Mouse (Mus musculus) C2C12 (cell line): ENCODE measurements at regions not wholly inside any gene's neighbourhood (a gene's known extent, or its start where the extent isn't known, plus 50 kb on each side); places are given as distances from the start of the nearest gene placed in this dataset.

Experiments used
- H3K27me3 ChIP-seq: one replicate; pipeline ENCODE4 v1.6.1; 2011; ENCODE audit not compliant: control insufficient read depth, insufficient read depth, insufficient read length
- H3K36me3 ChIP-seq: one replicate; pipeline ENCODE4 v1.6.1; 2011; ENCODE audit not compliant: control insufficient read depth, insufficient read depth
- H3K4me3 ChIP-seq: one replicate; pipeline ENCODE4 v1.5.1; 2011; ENCODE audit warnings: mild to moderate bottlenecking, control low read depth; ENCODE audit not compliant: poor library complexity, insufficient read depth, severe bottlenecking
- H3K79me2 ChIP-seq: one replicate; pipeline ENCODE4 v1.6.1; 2011; ENCODE audit not compliant: control insufficient read depth, insufficient read depth
- H3K79me3 ChIP-seq: one replicate; pipeline ENCODE4 v1.6.1; 2011; ENCODE audit warnings: low read depth, control low read depth
- H3ac ChIP-seq: one replicate; pipeline ENCODE3; 2011; ENCODE audit warnings: low read depth; ENCODE audit not compliant: control insufficient read depth, insufficient read length
- CEBPB ChIP-seq: IDR thresholded peaks from one replicate; pipeline ENCODE4 v1.6.1; 2011; ENCODE audit warnings: low read depth, mild to moderate bottlenecking, control low read depth, moderate library complexity
- CTCF ChIP-seq: IDR thresholded peaks from one replicate; pipeline ENCODE4 v1.5.1; 2011; ENCODE audit not compliant: control insufficient read depth, insufficient read depth, insufficient read length
- FOSL1 ChIP-seq: IDR thresholded peaks from one replicate; pipeline ENCODE4 v1.8.0; 2011; ENCODE audit warnings: mild to moderate bottlenecking, low read length; ENCODE audit not compliant: poor library complexity, insufficient read depth, severe bottlenecking
- MAX ChIP-seq: IDR thresholded peaks from one replicate; pipeline ENCODE4 v1.6.1; 2011; ENCODE audit warnings: mild to moderate bottlenecking, control low read depth
- MYOD1 ChIP-seq: IDR thresholded peaks from one replicate; pipeline ENCODE4 v1.6.1; 2011; ENCODE audit warnings: low read depth; ENCODE audit not compliant: control insufficient read depth, insufficient read length
- MYOG ChIP-seq: IDR thresholded peaks from one replicate; pipeline ENCODE4 v1.6.1; 2011; ENCODE audit not compliant: control insufficient read depth, insufficient read length; ENCODE audit errors: extremely low read depth
- USF1 ChIP-seq: IDR thresholded peaks from one replicate; pipeline ENCODE4 v1.6.1; 2011; ENCODE audit warnings: low read depth, mild to moderate bottlenecking, control low read depth, moderate library complexity

GRCm38 (mm10) chr13:106689618-106690017 is 247.1 kb downstream of the Ipo11 start:
- Histone ChIP-seq H3K79me2 (no peaks in the 10 kb centered on the region), H3K27me3 (no peaks in the 10 kb centered on the region), H3K36me3 (no peaks in the 10 kb centered on the region), H3K79me3 (no peaks in the 10 kb centered on the region), H3K4me3 (no peak overlapping the region), H3ac (no peak overlapping the region)
- TF ChIP-seq MYOG (no peak), CTCF (no peak), MYOD1 (no peak), FOSL1 (no peak), MAX (no peak), CEBPB (no peak), USF1 (no peak)

- TF ChIP-seq MAX (no peak), CTCF (no peak), MYOG (no peak), MYOD1 (no peak), USF1 (no peak), FOSL1 (no peak), CEBPB (no peak)
- no peaks in the 10 kb centered on the region for H3K36me3 ChIP-seq
- no peaks in the 10 kb centered on the region for H3K79me2 ChIP-seq
- H3K27me3 ChIP-seq, result no peaks in the 10 kb centered on the region
- H3K4me3 ChIP-seq, result no peak overlapping the region
- no peak overlapping the region for H3ac ChIP-seq
- no peaks in the 10 kb centered on the region for H3K79me3 ChIP-seq
These were observed 247.7 kb downstream of the Ipo11 start for GRCm38 (mm10) chr13:106689051-106689450.

- Histone ChIP-seq H3K36me3 (no peaks in the 10 kb centered on the region), H3K4me3 (no peak overlapping the region), H3K79me3 (no peaks in the 10 kb centered on the region), H3ac (no peak overlapping the region), H3K27me3 (no peaks in the 10 kb centered on the region), H3K79me2 (no peaks in the 10 kb centered on the region)
- TF ChIP-seq USF1 (no peak), MYOG (no peak)
These were observed 267.1 kb downstream of the Ipo11 start for GRCm38 (mm10) chr13:106669665-106670064.

GRCm38 (mm10) chr13:106662195-106662594 is 274.6 kb downstream of the Ipo11 start:
- H3K4me3 ChIP-seq, result no peak overlapping the region
- no peaks in the 10 kb centered on the region for H3K79me2 ChIP-seq
- no peaks in the 10 kb centered on the region for H3K36me3 ChIP-seq
- no peaks in the 10 kb centered on the region for H3K27me3 ChIP-seq
- no peaks in the 10 kb centered on the region for H3K79me3 ChIP-seq
- TF ChIP-seq CEBPB (no peak), FOSL1 (no peak), USF1 (no peak), CTCF (no peak), MYOG (no peak), MAX (no peak), MYOD1 (no peak)
- H3ac ChIP-seq, result no peak overlapping the region

GRCm38 (mm10) chr13:106649363-106649762 is 287.4 kb downstream of the Ipo11 start:
- H3K27me3 ChIP-seq, result no peaks in the 10 kb centered on the region
- no peaks in the 10 kb centered on the region for H3K79me2 ChIP-seq
- no peak for TF ChIP-seq MYOG
- no peak for TF ChIP-seq CTCF
- TF ChIP-seq MYOD1, result no peak
- TF ChIP-seq FOSL1, result no peak
- no peak for TF ChIP-seq MAX
- no peak for TF ChIP-seq USF1
- no peak for TF ChIP-seq CEBPB
- H3K4me3 ChIP-seq, result no peak overlapping the region
- H3K36me3 ChIP-seq, result no peaks in the 10 kb centered on the region
- no peak overlapping the region for H3ac ChIP-seq
- H3K79me3 ChIP-seq, result no peaks in the 10 kb centered on the region

- TF ChIP-seq FOSL1 (no peak), CTCF (no peak), CEBPB (no peak), MYOG (no peak), MYOD1 (no peak)
- H3K4me3 ChIP-seq, result no peak overlapping the region
- H3K79me3 ChIP-seq, result no peaks in the 10 kb centered on the region
These were observed 293.3 kb downstream of the Ipo11 start for GRCm38 (mm10) chr13:106643302-106643975.

More at GRCm38 (mm10) chr13:106643302-106643975, 293.3 kb downstream of the Ipo11 start:
- Histone ChIP-seq H3K36me3 (no peaks in the 10 kb centered on the region), H3ac (no peak overlapping the region), H3K79me2 (no peaks in the 10 kb centered on the region), H3K27me3 (no peaks in the 10 kb centered on the region)
